Mouse (Mus musculus) right cerebral cortex, postnatal 10 days (tissue): ENCODE data around the gene Lcorl.
"Not testable (repeated sequence)": the region's sequence is repeated elsewhere in the genome, so short reads cannot be mapped to it uniquely, and the experiment has no call there.

Source experiments
- DNase-seq, 2 experiments: peaks; one replicate each; pipeline ENCODE4 v3.0.0; 2021; ENCODE audit warnings: low spot score in 2 of 2

Gene Lcorl

GRCm38 (mm10) chr5:45709653-45710052 is 147.8 kb downstream of the Lcorl start:
- DNase-seq = no peak

- no peak for DNase-seq
Measured at GRCm38 (mm10) chr5:45706811-45707210, 150.6 kb downstream of the Lcorl start.

- DNase-seq = no peak
Measured at GRCm38 (mm10) chr5:45691678-45692077, 165.7 kb downstream of the Lcorl start.

GRCm38 (mm10) chr5:45690802-45691201 is 166.6 kb downstream of the Lcorl start:
- DNase-seq = no peak

GRCm38 (mm10) chr5:45689152-45689551 is 168.3 kb downstream of the Lcorl start:
- DNase-seq = no peak

- DNase-seq = no peak
Measured at GRCm38 (mm10) chr5:45686223-45686622, 171.2 kb downstream of the Lcorl start.

GRCm38 (mm10) chr5:45685243-45685642 is 172.2 kb downstream of the Lcorl start:
- DNase-seq = no peak

GRCm38 (mm10) chr5:45683388-45683787 is 174.0 kb downstream of the Lcorl start:
- DNase-seq = no peak

- DNase-seq = no peak
Measured at GRCm38 (mm10) chr5:45679955-45680354, 177.5 kb downstream of the Lcorl start.

GRCm38 (mm10) chr5:45677639-45678038 is 179.8 kb downstream of the Lcorl start:
- DNase-seq = no peak

GRCm38 (mm10) chr5:45675032-45675431 is 182.4 kb downstream of the Lcorl start:
- DNase-seq = no peak

GRCm38 (mm10) chr5:45670894-45671494 is 186.4 kb downstream of the Lcorl start:
- no peak for DNase-seq

GRCm38 (mm10) chr5:45670280-45670670 is 187.1 kb downstream of the Lcorl start:
- no peak for DNase-seq

GRCm38 (mm10) chr5:45669598-45670279 is 187.7 kb downstream of the Lcorl start, which contains the start of gene Ncapg:
TSS of gene Ncapg (plus strand) at chr5:45669919.
- peak; percentile 99 to 100 for DNase-seq

GRCm38 (mm10) chr5:45669234-45669597 is 188.2 kb downstream of the Lcorl start:
- no peak for DNase-seq

- DNase-seq = no peak
Measured at GRCm38 (mm10) chr5:45668831-45669230, 188.6 kb downstream of the Lcorl start.

- no peak for DNase-seq
Measured at GRCm38 (mm10) chr5:45668324-45668723, 189.1 kb downstream of the Lcorl start.

GRCm38 (mm10) chr5:45658406-45658805 is 199.0 kb downstream of the Lcorl start:
- DNase-seq = not testable (repeated sequence)

- DNase-seq = no peak
Measured at GRCm38 (mm10) chr5:45651026-45651703, 206.2 kb downstream of the Lcorl start.
